Mouse (Mus musculus) adrenal gland, adult 18-20 months (tissue): ENCODE measurements around the gene C3. TPM values are rescaled to one million over a fixed set of nuclear protein-coding genes. Genes with fewer than 3 reads are reported as not detected.

Source experiments
- DNase-seq, 2 experiments: peaks; one replicate each; pipeline ENCODE4 v3.0.0; 2021 to 2022; ENCODE audit warnings: low spot score in 2 of 2
- long read RNA-seq, 2 experiments: library from polyadenylated mRNA; stranded (forward); transcript quantifications; one replicate each; pipeline ENCODE4 v2.0.0; 2021
- total RNA-seq, 2 experiments: library from RNA; stranded (reverse); gene quantifications; 1 replicate in 1 of 2; 2 replicates in 1 of 2; pipeline ENCODE4 v1.2.3; 2021

Gene C3
- total RNA-seq, result 100 to 1,000 TPM; 184 to 696 TPM
- long read RNA-seq, experiment 1, full-length matches to known transcripts, result 56 of 97 reads
- long read RNA-seq, experiment 1, partial matches to known transcripts, result 35 of 97 reads
- long read RNA-seq, experiment 1, other reads (novel, unspliced or antisense), result 6 of 97 reads
- long read RNA-seq, experiment 2, full-length matches to known transcripts, result 220 of 876 reads
- long read RNA-seq, experiment 2, partial matches to known transcripts, result 615 of 876 reads
- long read RNA-seq, experiment 2, other reads (novel, unspliced or antisense), result 41 of 876 reads

DNA sequence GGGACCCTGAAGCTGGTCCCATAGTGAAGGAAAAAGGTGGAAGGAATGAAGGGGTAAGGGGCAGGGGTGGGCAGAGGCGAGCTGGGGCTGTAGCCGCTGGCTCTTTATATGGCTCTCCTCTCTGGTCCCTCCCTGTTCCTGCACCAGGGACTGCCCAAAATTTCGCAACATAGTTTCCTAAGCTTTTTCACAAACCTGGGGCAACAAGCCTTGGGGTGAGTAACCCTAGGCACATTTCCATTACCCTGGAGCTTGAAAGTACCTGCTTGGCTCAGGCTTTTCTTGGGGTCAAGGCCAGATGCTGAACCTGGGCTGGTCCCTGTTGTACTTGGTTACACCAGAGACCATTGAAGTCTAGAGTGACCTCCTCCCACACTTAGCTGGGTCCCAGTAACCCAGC, at the start of gene C3:
TSS of gene C3 (minus strand) at position 123 of the 400 bp plus-strand sequence.
- DNase-seq, result no peak

DNA sequence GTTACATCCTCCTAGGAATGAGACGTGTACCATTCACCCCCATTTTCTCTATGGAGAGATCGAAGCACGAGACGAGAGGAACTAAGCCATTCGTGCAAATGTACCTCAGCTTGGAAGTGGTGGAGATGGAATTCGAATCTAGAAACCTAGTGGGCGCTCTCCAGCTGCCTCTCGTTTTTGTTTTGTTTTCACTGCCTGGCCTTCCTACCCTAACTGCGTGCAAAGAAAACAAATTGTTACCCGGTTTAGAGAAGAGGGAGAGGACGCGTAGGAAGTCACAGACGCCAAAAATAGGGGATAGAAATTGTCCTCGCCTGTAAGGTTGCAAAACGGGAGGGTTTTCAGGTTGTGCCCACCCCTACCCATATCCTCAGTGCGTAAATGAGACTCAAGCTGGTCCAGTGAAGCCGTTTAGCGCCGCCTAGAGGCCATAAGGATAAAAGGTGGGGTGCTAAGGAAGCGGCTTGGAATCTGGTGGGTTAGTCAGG, 48.7 kb upstream of the C3 start:
- DNase-seq, result peak; percentile 70

DNA sequence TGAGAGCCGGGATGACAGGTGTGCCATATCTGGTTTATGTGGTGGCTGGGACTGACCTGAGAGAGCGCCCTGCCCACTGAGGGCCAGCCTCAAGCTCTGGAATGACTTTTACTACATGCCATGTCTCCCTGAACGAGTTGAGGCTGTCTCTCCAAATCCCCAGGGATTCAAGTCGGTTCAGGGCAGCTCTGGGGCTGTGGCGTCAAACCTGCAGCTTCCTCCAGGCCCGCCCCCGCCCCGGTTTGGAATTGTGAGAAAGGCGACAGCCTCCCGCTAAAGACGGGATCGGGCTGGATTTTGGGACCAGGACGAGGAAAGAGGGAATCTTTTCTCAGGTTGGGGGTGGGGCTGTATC, 48.0 kb upstream of the C3 start:
- DNase-seq, result no peak

DNA sequence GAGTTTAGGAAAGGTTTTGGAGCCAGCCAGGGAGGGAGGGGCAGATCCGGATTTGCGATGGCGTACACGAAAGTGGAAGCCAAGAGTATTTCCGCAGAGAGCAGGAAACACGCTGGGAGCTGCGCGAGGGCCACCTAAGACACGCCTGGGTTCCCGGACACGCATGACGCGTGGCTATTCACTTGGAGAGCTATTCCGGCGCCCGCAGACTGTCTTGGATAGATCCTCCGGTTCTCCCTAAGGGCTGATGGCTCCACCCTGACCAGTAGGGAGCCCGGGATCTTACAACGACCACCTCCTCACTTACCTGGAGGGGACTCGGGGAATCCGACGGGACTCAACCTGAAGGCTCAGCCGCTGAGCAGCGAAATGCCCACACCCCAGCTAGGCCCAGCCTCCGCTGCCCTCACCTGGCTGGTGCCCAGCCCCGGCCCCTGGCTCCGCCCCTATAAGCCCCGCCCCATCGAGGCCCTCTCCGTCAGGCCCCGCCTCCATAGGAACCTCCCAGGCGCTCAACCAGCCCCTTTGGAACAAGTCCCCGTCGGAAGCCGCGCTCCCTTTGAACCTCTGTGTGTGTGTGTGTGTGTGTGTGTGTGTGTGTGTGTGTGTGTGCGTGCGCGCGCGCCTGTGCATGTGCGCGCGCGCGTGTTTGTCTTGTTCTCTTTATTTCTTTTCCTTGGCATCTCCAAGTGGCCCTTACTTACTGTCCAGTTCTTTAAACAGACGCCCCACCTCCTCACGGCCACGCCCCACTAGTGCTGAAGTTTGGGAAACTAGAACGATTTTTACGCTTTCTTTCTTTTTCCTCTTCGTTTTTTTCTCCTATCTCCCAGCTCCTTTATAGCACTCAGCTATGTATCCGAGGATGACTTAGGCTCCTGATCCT, 47.4 kb upstream of the C3 start:
- peak; percentile 85 to 88 for DNase-seq

DNA sequence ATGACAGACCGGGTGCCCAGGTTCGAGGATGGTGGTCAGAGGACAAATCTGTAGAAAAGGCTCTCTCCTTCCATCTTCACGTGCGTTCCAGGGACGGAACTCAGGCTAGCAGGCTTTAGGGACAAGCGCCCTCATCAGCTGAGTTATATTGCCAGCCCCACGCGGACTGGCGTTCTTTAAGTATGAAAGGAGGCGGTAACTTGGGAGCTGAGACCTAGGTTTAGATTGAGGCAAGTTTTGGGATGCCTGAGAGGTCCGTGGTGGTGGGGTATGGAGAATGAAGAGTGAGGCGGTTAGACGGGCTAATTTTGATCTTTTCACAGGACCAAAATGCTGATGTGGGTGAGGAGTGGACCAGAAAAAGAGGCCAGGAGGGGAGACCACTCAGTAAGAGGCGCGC, 46.8 kb upstream of the C3 start:
- no peak for DNase-seq

DNA sequence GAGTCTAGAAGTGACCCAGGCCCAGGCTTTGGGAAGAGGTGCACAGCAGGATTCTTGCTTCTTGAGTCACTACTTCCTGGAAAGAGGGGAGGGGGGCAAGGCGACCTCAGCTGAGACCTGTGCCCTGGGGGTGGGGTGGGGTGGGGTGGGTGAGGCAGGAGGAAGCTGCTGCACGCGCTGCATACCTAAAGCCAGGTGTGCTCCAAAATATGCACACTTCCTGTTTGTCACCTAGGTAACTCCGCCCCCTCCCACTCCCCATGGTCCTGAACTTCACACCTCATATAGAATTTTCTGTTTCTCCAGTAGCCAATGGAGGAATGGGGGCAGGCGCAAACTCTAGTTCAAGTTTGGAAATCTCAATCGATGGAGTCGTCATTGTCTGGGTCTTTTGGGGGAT, 45.9 kb upstream of the C3 start:
- no peak for DNase-seq

DNA sequence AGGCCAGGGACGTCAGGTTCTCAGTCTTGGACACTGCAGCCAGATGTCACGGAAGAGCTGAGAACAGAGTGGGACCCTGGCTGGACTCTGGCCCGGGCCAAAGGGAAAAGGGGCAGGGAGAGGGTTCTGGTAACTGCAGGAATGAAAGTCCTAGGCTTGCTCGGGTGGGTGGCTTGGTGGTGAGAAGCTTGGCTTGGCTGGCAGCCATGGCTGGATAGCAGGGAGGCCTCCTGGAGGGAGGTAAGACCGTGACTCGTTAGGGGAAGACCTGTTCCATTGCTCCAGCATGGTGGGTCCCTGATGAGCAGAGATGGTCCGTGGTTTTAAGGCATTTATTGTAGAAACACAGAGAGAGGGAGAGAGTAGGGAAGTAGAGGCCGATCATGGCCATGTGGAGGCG, 43.4 kb upstream of the C3 start:
- no peak for DNase-seq

DNA sequence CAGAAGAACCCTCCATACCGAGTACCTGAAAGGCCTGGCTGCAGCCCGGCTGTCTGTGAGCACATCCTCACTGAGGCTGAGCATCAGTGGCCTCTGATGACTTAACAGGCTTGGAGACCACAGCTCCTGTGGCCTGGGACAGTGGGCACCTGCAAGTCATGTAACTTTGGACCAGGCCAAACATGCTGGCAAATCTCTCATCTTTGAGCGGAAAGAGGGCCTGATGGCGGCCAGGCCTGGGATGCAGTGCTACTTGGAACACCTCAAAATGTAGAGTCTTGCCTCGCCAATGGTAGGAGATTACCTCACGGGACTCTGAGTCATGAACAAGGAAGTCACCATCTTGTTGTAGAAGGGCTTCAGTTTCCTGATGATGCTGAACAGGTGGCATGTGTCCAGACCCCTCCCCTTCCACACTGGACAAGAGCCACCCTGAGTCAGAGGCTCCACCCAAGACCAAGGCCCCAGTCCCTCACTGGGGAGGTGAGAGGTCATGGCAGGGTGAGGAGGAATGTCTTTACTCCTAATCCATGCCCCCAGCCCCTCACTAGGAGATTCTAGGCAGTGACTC, 39.7 kb upstream of the C3 start:
- no peak for DNase-seq

DNA sequence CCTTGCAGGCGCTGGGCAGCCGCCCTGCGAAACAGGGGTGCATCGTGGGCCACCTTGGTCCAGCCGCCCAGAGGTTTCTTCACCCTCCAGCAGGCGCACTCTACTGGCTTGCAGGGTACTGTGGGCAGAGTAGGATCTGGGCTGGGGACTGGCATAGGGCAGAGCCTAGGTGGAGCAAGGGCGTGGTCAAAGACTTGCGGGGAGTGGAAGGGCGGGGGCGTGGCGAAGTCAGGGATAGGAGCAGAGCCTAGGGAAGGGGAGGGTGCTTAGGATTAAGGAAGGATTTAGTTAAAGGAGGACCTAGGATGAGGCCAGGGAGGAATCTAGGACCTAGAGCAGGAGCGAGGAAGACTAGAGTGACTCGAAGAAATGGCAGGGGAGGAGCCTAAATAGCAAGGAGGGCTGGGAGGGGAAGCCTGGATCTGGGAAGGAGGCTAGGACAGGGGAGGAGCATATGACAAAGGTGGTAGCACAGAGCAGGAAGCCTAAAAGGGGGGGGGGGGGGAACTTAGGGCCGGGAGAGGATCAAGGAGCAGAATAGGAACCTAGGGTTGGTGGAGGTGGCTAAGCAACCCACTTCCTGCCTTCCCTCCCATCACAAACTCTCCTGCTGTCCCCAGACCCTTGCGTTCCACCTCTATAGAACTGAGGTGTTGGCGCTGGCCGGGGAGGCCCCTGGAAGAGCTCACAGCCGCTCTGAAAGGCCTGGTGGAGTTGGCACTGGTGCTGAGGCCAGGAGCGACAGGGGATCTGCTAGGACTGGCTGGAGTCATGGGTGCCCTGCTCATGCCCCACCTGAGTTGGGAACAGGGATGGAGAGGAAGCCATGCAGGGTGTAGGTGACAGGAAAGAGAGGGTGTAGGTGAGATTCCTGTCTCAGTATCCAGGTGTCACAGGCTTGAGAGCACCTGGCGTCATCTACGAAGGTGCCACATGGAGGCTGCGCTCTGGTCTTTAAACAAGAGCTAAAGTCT, 37.3 kb upstream of the C3 start:
- DNase-seq, result peak; percentile 80 to 81

DNA sequence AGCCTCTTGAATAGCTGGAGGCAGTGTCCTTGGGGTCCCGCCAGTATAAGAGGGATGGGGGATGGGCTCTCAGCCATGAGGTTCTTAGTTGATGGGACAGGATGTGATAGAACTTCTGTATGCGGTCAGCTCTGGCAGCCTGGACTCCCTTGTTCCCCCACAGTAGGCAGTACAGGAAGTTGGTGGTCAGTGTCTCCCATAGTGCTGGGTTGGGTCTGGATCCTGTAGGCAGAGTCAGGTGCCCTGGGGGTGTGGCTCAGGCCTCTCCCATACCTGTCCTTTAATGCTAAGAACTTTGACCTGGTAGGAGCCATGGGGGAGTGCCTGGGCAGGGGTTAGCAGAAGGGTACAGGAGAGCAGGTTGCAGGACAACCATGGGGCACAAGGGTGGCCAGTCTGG, 36.2 kb upstream of the C3 start:
- DNase-seq, result no peak

DNA sequence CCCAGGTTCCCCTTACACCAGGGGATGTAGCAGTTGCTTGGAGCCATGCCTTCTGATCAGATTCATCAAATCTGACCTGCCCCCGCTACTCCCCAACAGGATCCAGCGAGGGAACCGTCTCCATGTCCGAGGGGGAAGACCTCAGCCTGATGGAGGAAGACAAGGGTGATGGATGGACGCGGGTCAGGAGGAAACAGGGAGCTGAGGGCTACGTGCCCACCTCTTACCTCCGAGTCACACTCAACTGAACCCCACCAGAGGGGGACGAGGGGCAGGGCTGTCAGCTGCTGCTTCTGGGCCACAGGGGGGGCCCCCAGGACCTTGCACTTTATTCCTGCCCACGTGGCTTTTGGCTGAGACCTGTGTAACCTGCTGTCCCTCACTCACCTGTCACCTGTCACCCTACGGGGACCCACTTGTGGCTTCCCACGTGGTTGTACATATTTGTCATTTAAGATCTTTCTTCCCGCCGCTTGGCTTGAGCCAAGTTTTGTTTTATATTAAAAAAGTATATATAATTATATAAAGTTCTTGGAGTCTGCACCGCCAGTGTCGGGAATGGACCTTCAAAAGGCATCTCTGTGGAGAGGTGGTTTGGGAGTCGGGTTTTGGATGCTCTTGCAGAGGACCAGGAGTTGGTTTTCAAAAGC, 35.1 kb upstream of the C3 start:
- no peak for DNase-seq

DNA sequence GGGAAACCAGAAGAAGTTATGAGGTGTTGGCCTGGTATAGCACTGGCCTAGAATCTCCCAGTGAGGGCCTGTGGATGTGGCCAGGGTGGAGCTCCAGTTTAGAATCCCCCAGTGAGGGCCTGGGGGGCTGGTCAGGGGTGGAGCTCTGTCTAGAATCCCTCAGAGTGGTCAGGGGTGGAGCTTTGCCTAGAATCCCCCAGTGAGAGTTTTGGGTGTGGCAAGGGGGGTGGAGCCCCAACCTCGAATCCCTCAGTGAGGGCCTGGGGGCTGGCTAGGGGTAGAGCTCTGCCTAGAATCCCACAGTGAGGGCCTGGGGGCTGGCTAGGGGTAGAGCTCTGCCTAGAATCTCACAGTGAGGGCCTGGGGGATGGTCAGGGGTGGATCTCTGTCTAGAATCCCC, 33.9 kb upstream of the C3 start:
- no peak for DNase-seq

DNA sequence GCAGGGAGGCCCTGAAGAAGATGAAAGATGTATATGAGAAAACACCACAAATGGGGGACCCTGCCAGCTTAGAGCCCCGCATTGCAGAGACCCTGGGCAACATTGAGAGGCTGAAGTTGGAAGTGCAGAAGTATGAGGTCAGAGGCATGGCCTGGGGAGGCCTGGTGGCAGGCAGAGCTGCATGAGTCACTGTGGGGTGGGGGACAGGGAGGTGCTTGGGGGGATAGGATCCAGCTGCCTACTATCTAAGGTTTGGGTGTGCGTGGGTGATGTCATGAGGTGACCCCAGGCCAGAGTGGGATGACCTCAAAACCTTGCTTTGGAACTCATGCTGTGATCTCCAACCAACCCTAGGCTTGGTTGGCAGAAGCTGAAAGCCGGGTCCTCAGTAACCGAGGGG, 33.4 kb upstream of the C3 start:
- DNase-seq, result no peak

DNA sequence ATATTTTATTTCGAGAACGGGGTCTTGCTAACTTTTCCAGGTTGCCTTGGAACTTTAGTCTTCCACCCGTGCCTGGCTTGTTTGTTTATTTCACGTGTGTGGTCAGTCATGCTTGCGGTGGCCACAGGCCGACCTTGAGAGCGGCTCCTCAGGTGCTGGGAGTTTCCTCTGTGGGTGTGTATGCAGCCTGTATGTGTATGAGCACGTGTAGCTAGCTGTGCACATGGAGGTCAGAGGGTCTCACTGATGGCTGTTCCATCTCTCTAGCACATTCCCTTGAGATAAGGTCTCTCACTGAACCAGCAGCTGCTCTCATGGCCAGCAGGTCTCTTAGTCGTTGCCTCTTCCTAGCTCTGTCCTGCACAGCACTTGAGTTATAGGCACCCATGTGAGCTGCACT, 32.4 kb upstream of the C3 start:
- no peak for DNase-seq

DNA sequence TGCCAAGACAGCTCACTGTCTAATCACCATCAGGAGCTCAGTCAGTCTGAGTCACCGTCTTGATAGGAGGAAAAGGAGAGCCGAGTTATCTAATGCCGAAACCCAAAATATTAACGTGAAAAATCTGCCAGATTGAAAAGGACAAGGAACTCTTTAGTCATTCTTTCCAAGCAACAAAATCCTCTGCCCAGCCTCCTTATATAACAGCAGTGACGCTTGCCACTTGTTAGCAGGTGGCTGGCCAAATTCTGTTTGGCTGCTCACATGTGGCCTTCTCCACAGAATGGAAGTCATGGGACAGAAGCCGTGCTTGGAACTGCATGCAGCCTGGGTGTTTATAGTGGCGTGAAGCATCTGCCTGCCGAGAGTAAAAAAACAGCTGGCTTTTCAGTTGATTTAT, 31.8 kb upstream of the C3 start:
- DNase-seq, result no peak

DNA sequence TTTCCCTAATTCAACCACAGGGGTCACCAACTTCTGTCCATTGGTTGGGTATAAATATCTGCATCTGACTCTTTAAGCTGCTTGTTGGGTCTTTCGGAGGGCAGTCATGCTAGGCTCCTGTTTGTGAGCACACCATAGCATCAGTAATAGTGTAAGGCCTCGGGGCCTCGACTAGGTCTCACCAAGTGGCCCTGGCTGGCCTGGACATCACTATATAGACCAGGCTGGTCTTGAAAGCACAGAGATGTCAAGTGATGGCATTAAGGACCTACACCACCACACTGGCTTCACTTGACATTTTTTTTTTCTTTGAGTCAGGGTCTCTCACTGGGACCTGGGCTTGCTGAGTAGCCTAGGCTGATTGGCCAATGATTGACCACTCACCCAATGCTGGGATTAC, 30.3 kb upstream of the C3 start:
- DNase-seq, result no peak

DNA sequence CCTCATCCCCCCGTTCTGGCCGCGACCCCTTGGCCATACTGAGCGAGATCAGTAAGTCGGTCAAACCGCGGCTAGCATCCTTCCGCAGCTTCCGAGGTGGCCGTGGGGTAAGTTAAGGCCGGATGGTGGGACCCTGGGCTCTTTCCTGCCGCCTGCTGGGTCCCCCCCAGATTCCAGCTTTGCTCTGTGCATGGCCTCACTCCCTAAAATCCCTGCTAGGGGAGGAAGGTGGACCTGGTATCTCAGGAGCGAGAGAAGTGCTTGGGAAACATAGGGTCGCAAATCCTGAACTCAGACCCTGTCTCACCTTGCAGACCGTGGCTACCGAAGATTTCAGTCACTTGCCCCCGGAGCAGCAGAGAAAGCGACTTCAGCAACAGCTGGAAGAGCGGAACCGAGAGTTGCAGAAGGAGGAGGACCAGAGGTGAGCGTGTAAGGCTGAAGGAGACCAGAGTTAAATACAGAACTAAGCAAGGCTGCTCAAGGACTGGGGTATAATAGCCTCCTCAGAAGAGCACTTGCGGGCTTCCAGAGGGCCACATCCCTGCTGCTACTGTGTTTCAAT, 29.1 kb upstream of the C3 start:
- DNase-seq, result no peak

DNA sequence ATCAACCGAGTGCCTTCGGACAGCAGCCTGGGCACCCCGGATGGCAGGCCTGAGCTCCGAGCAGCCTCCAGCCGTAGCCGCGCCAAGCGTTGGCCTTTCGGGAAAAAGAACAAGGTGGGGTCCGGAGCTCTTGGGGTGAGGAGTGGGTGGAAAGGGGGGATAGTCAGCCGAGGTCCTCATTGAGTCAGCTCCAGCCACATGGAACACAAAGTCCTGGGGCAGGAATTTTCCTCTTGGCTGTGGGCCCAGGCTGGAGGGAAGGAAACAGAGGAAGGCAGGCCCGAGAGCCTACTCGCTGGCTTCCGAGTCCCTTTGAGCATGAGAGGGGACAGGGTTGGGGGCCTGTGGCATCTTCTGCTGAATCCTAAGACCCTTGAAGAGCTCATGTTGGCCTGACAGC, 27.4 kb upstream of the C3 start:
- no peak for DNase-seq

DNA sequence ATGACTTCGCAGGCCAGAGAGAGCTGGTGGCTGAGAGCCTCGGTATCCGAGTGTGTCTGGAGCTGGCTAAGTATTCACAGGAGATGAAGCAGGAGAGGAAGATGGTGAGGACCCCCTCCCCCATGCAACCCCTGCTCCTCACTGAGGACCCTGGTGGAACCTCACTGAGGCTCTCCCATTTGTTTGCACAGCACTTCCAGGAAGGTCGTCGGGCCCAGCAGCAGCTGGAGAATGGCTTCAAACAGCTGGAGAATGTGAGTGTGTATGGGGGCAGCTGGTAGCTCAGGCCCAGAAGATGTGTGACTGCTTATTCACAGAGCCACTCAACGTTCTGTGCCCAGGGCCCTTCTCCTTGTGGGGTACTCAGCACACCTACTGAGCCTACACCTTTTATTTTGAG, 25.4 kb upstream of the C3 start:
- DNase-seq, result no peak

DNA sequence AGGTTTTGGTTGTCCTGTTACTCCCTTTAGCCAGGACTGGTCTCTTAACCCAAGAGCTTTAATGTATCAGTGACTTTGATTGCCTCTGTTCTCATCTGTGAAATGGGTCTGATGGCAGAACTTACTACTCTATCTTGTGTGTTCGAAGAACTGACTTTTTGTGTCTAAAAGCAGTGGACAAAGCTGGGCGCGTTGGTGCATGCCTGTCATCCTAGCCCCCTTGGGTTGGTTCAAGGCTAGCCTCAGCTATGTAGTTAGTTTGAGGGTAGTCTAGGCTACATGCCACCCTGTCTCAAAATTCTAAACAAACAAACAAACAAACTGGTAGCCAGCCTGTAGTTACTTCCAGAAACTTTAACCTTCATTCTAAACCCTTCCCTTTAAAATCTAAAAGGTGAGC, 23.5 kb upstream of the C3 start:
- DNase-seq, result no peak
